Mouse (Mus musculus): ENCODE data around the gene Gm4869. TPM values are rescaled to one million over a fixed set of nuclear protein-coding genes. Genes with fewer than 3 reads are reported as not detected.

The Gm4869 gene
- not detected for polyA plus RNA-seq (2014; fragmentation: Illumina TruSeq; extraction: RNeasy Lipid Tissue Mini Kit (QIAGEN cat#74804); ENCODE audit: low read depth, low replicate concordance)

DNA sequence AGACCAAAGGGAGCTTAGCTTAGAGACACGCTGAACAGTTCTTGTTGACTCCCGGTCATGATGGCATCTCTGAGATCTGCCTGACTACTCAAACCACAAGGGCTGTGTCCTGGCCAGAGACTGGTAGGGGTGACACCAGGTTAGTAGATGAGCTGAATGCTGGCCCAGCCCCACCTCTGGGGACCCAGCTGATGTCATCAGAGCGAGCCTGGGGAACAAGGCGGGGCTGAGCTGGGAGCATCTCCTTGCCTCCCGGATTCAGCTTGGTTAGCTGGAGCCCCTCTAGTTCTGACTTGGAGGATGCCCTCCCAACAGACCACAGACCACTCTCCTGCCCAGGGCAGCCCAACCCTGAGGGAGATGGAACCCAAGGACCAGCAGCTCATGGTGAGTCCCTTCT is at the start of gene Gm4869:
Gm4869 (plus strand) TSS at position 301 of the 400 bp plus-strand sequence.

DNA sequence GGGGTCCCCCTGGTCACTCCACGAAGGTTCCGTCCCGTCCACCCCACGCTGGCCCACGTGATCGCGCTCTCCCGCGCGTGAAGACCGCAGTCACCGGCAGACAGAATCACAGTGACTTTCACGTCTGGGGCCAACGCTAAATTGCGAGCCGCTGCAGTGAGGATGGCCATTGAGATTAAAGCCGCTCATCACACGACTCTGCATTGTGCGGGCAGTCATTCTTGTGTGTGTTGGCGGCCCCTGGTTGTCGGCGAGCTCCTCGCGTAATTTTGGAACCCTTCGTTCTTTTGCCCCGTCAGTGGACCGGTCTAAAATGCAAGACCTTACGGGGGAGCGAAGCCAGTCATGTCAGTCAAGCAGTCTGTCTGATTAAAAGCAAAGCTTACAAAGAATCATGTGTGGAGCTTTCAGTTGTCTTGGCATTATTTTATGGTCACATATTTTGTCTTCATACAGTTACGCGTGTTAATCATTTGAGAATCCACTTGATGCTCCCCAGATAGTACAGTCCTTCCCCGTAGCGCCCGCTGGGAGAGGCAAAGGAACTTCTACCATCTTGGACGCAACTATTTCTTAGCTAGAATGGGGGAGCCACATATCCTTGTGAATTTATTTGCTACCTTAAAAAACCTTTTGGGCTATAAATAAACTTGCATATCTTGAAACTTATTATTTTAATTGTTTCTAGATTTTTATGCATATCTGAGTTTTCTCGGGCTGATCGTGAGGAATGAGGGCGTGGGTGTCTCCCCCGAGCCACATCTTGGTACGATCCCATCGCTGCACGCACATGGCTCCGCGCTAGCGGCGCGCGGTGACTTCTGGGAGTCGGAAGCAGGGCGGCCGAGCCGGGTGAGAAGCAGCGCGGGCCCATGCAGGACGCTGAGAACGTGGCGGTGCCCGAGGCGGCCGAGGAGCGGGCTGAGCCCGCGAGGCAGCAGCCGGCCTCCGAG is 26.7 kb upstream of the Gm4869 start, which contains the start of gene Eif3b:
Eif3b (plus strand) TSS at position 840 of the 953 bp plus-strand sequence.

DNA sequence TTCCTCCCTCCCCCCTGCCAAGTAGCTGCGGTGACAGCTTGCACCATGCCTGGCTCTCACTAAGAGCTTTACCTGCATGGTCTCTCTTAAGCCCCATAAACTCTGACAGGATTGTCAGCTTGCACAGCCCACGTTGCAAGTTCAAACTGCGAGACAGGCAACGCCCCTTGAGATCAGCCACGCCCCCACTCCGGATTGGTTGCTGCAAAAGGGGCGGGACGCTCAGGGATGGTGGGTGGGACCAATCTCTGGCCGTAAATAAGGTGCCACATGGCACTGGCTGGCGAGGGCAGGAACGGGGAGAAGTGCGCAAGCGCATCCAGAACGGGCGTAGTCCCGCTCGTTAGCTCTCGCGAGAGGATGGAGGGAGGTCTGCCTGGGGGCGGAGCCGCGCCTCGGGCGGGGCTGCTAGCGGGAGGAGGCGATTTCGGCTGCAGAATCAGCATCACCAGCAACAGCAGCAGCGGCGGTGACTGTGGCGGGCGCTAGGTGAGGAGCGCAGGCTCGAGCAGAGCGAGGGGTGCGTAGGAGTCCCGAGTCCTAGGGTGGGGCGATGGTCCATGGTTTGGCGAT is 59.8 kb downstream of the Gm4869 start, which contains the start of gene Chst12:
Chst12 (plus strand) TSS at position 343 of the 573 bp plus-strand sequence.

Other genes starting within 250 kb of the Gm4869 start
- 7.6 TPM for gene Mad1l1, start 124.1 kb upstream of the Gm4869 start, polyA plus RNA-seq (2014; fragmentation: Illumina TruSeq; extraction: RNeasy Lipid Tissue Mini Kit (QIAGEN cat#74804); ENCODE audit: low read depth, low replicate concordance)
- gene Nudt1, start 124.0 kb upstream of the Gm4869 start, polyA plus RNA-seq (2014; fragmentation: Illumina TruSeq; extraction: RNeasy Lipid Tissue Mini Kit (QIAGEN cat#74804); ENCODE audit: low read depth, low replicate concordance): 11.4 TPM
- 13.6 TPM for gene Mrm2, start 113.7 kb upstream of the Gm4869 start, polyA plus RNA-seq (2014; fragmentation: Illumina TruSeq; extraction: RNeasy Lipid Tissue Mini Kit (QIAGEN cat#74804); ENCODE audit: low read depth, low replicate concordance)
- gene Snx8, start 56.4 kb upstream of the Gm4869 start, polyA plus RNA-seq (2014; fragmentation: Illumina TruSeq; extraction: RNeasy Lipid Tissue Mini Kit (QIAGEN cat#74804); ENCODE audit: low read depth, low replicate concordance): 14.3 TPM
- gene Eif3b, start 26.3 kb upstream of the Gm4869 start, polyA plus RNA-seq (2014; fragmentation: Illumina TruSeq; extraction: RNeasy Lipid Tissue Mini Kit (QIAGEN cat#74804); ENCODE audit: low read depth, low replicate concordance): 95.6 TPM
- 6.9 TPM for gene Chst12, start 59.9 kb downstream of the Gm4869 start, polyA plus RNA-seq (2014; fragmentation: Illumina TruSeq; extraction: RNeasy Lipid Tissue Mini Kit (QIAGEN cat#74804); ENCODE audit: low read depth, low replicate concordance)
- gene Grifin, start 119.4 kb downstream of the Gm4869 start, polyA plus RNA-seq (2014; fragmentation: Illumina TruSeq; extraction: RNeasy Lipid Tissue Mini Kit (QIAGEN cat#74804); ENCODE audit: low read depth, low replicate concordance): not detected
- 5.4 TPM for gene Lfng, start 161.7 kb downstream of the Gm4869 start, polyA plus RNA-seq (2014; fragmentation: Illumina TruSeq; extraction: RNeasy Lipid Tissue Mini Kit (QIAGEN cat#74804); ENCODE audit: low read depth, low replicate concordance)
- gene Ttyh3, start 203.4 kb downstream of the Gm4869 start, polyA plus RNA-seq (2014; fragmentation: Illumina TruSeq; extraction: RNeasy Lipid Tissue Mini Kit (QIAGEN cat#74804); ENCODE audit: low read depth, low replicate concordance): 7.3 TPM